Mouse (Mus musculus) heart, adult 8-10 months (tissue): ENCODE results near the gene Defb46. TPM values are rescaled to one million over a fixed set of nuclear protein-coding genes. Genes with fewer than 3 reads are reported as not detected.

Experiments
- DNase-seq: peaks from one replicate; pipeline ENCODE4 v3.0.0; 2022; ENCODE audit warnings: low spot score
- total RNA-seq, 4 experiments: library from RNA; stranded (reverse); gene quantifications; 2 replicates each; pipeline ENCODE4 v1.2.4; 2022

Gene Defb46
- total RNA-seq: not detected

DNA sequence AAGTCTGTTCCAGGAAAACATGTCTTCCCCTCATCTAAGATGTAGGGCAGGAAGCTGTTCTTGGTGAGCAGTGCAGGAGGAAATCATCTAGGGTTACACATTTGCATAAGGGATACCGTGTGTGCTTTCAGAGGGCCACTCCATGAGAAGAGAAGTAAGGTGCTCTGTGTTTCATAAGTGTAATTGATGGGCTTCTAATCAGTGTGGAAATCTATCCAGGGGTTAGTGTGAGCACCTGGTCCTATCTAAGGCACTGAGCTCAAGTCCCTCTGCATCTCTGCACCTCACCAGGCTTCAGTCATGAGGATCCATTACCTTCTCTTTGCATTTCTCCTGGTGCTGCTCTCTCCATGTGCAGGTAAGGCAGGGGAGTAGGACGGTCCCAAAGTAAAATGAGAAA, at the start of gene Defb46:
Defb46 (plus strand) TSS at position 301 of the 400 bp plus-strand sequence.
- DNase-seq: no peak

DNA sequence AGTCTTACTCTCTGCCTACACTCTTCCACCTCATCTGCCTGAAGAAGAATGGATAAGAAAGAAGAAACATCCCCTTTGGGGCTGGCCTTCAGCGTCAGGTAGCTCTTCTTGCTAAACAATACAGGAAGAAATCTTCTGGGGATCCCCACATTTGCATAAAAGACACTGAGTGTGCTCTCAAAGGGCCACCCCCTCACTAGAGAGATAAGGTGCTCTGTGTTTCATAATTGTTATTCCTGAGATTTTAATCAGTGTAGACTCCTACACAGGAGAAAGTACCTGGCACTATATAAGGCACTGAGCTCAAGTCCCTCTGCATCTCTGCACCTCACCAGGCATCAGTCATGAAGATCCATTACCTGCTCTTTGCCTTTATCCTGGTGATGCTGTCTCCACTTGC, 14.6 kb upstream of the Defb46 start, which contains the start of gene Defb6:
Defb6 (plus strand) TSS at position 318 of the 400 bp plus-strand sequence.
- no peak for DNase-seq

DNA sequence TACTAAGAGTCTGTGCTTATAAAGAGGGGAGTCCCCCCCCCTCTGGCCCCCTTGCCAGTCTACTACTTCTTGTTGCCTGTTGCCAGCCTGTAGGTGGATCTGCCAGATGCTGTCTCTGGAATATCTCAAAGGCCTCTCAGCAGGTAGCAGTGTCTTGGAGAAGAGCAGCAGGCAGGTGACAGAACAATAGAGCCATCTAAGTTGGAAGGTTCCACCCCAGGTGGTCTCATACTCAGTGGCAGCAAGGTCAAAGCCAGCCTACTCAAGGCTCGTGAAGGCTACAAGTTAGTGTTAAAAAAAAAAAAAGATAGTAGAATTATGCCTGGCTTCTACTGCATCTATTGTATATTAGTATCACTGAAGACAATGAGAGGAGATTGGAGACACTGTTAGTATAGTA, 1.6 kb upstream of the Defb46 start:
- no peak for DNase-seq

DNA sequence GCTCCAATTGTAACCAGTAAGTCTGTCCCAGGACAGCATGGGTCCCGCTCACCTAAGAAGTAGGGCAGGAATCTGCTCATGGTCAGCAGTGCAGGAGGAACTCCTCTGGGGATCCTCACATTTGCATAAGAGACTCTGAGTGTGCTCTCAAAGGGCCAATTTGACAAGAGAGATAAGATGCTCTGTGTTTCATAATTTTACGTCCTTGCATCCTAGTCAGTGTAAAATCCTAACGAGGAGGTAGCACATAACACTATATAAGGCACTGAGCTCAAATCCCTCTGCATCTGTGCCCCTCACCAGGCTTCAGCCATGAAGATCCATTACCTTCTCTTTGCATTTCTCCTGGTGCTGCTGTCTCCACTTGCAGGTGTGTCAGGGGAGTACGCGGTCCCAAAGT, 7.6 kb downstream of the Defb46 start, which contains the start of gene Defb5:
Defb5 (plus strand) TSS at position 301 of the 400 bp plus-strand sequence.
- DNase-seq: no peak

DNA sequence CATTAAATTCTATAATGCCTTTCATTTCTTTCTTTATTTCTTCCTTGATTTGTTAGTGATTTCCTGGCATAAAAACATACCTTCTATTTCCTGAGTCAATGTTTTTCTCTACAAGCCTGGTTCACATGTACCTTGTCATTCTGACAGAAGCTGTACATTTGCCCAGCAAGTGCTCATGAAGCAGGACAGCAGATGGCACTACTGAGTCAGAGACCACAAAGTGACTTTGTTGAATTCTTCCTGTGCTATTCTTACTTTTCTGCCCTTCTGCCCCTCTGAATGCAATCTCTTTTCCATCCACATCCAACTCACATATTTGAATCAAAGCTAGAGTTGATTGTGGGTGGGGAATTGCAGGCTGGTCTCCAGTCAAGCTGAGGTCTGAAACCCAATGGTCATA, 18.4 kb downstream of the Defb46 start:
- DNase-seq: no peak

DNA sequence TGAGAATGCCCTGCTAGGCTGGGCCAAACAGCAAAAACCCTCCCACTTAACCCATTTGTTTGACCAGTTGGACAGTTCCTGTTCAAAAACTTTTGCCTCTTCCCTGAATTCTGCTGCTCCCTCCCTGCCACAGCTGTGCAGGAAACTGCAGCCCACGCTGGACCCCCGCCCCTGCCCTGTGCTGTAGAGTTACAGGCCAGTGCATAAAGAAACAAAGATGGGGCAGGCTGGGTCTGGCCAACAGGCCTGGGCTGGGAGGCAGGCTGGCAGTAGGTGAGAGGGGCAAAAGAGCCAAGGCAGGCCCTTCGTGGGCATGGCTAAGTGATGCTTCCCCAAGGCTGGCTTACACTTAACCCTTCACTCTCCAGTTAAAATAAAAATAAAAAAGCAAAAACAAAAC, 20.0 kb downstream of the Defb46 start:
- no peak for DNase-seq

Other genes starting within 250 kb of the Defb46 start
- not detected for gene Defb37, start 248.9 kb upstream of the Defb46 start, total RNA-seq
- not detected for gene Defb38, start 213.3 kb upstream of the Defb46 start, total RNA-seq
- not detected for gene Defb39, start 175.1 kb upstream of the Defb46 start, total RNA-seq
- not detected for gene Defb12, start 125.1 kb upstream of the Defb46 start, total RNA-seq
- gene Defb34, start 116.2 kb upstream of the Defb46 start, total RNA-seq: not detected
- gene Gm45826, start 99.1 kb upstream of the Defb46 start, total RNA-seq: not detected
- gene Defb14, start 45.6 kb upstream of the Defb46 start, total RNA-seq: not detected
- gene Defb4, start 41.2 kb upstream of the Defb46 start, total RNA-seq: not detected
- not detected for gene Defb6, start 14.4 kb upstream of the Defb46 start, total RNA-seq
- not detected for gene Defb5, start 7.7 kb downstream of the Defb46 start, total RNA-seq
- gene Defb3, start 53.4 kb downstream of the Defb46 start, total RNA-seq: not detected
- not detected for gene Defb8, start 207.7 kb downstream of the Defb46 start, total RNA-seq